Mouse (Mus musculus): ENCODE data around the gene BC055324. TPM values are rescaled to one million over a fixed set of nuclear protein-coding genes. Genes with fewer than 3 reads are reported as not detected.
A peak's percentile ranks its signal among the peaks of the same experiment; 100 is the strongest.

BC055324 gene
- total and polyA plus RNA-seq, 3 experiments = 19.2 to 21.4 TPM; not detected in 1

DNA sequence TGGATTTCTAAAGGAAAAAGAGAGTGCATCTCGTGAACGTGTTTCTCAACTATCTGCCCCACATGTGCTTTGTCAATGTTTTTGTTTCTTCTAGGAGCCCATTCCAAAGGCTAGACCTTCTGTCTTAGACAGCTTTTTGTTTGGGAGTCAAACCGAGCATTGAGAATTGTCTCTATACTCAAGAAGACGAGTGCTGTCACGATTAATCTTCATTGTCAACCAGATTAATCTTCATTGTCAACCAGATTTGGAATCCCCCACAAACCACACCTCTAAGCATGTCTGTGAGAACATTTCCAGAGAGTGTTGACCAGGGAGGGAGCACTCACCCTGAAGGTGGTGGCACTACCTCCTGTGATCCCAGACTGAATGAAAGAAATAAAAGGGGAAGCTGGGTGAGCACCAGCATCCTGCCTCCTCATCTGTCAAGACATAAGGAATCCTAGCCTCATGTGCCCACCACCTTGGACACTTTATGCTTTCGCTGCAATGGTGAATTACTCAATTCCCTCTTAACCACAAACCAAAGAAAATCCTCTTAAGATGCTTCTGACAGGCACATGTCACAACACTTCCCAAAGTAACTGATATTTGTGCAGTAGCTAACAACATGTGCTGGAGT lies 7.3 kb upstream of the BC055324 start:
- Histone ChIP-seq H3K9ac (ENCODE audit: control insufficient read depth, low read depth, low read length, poor library complexity, severe bottlenecking) (no peak overlapping the region), H3K4me1 (ENCODE audit: control insufficient read depth in 1 of 2, insufficient read depth in 2 of 2, low read length in 2 of 2) (no peaks in the 10 kb centered on the region; a peak in 2 of 4 replicates), H3K4me3 (ENCODE audit: control insufficient read depth in 1 of 2, insufficient read depth in 1 of 2, low read depth in 2 of 2, low read length in 2 of 2) (no peak overlapping the region), H3K27me3 (ENCODE audit: control insufficient read depth in 1 of 2, insufficient read depth in 2 of 2, low read length in 2 of 2) (no peaks in the 10 kb centered on the region), H3K36me3 (ENCODE audit: control insufficient read depth in 1 of 2, insufficient read depth in 2 of 2, low read length in 2 of 2) (peaks cover 0 to 4% of the 10 kb centered on the region in 2 experiments; a peak in 1 of 4 replicates), H3K27ac (ENCODE audit: control insufficient read depth, low read depth, low read length) (no peak overlapping the region), H3K79me2 (ENCODE audit: control insufficient read depth, insufficient read depth, low read length, poor library complexity) (no peaks in the 10 kb centered on the region), H3K9me3 (replicated peaks; ENCODE audit: insufficient read depth, low read length) (no peaks in the 10 kb centered on the region)
- TF ChIP-seq RCOR1 (IDR thresholded peaks at IDR 0.05; ENCODE audit: low read depth, low read length) = no peak
- TF ChIP-seq CHD1 (IDR thresholded peaks at IDR 0.05; ENCODE audit: low read depth, low read length) = no peak
- no peak for TF ChIP-seq RAD21 (IDR thresholded peaks at IDR 0.05; ENCODE audit: low read depth, low read length)
- DNase-seq (ENCODE audit: low read depth, low spot score) = no peak

DNA sequence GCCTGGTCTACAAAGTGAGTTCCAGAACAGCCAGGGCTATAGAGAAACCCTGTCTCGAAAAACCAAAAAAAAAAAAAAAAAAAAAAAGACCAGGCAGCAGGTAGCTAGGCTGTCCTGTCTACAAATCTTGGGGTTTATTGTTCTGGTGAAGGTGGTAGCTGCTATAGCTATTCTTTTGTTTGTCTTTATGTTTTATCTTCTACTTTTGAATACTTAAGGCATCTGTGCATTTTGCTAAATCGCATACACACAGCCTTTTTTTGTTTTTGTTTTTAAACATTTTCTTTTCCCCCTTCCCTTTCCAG lies 965 bp upstream of the BC055324 start:
- peak; percentile 76 for TF ChIP-seq ZNF384 (IDR thresholded peaks at IDR 0.05; ENCODE audit: low read depth, low read length)
- 0 out of 2 replicates have a peak, but pooled peaks have one; percentile 24 for TF ChIP-seq MAFK (IDR thresholded peaks at IDR 0.05; ENCODE audit: borderline replicate concordance, low read depth, low read length)
- TF ChIP-seq MYC (IDR thresholded peaks at IDR 0.05; ENCODE audit: low read depth, low read length) = no peak
- no peak for TF ChIP-seq BHLHE40 (IDR thresholded peaks at IDR 0.05; ENCODE audit: borderline replicate concordance, low read depth, low read length)
- Histone ChIP-seq H3K36me3 (ENCODE audit: control insufficient read depth in 1 of 2, insufficient read depth in 2 of 2, low read length in 2 of 2) (peaks cover 0 to 19% of the 10 kb centered on the region in 2 experiments; a peak in 2 of 4 replicates), H3K4me1 (ENCODE audit: control insufficient read depth in 1 of 2, insufficient read depth in 2 of 2, low read length in 2 of 2) (peaks cover 5 to 12% of the 10 kb centered on the region in 2 experiments; a peak in 3 of 4 replicates), H3K27me3 (ENCODE audit: control insufficient read depth in 1 of 2, insufficient read depth in 2 of 2, low read length in 2 of 2) (no peaks in the 10 kb centered on the region), H3K79me2 (ENCODE audit: control insufficient read depth, insufficient read depth, low read length, poor library complexity) (peaks cover 14% of the 10 kb centered on the region), H3K9me3 (replicated peaks; ENCODE audit: insufficient read depth, low read length) (no peaks in the 10 kb centered on the region), H3K27ac (ENCODE audit: control insufficient read depth, low read depth, low read length) (no peak overlapping the region), H3K4me3 (ENCODE audit: control insufficient read depth in 1 of 2, insufficient read depth in 1 of 2, low read depth in 2 of 2, low read length in 2 of 2) (peak overlapping the region in 1 of 2 experiments; percentile 90; a peak in 3 of 4 replicates), H3K9ac (ENCODE audit: control insufficient read depth, low read depth, low read length, poor library complexity, severe bottlenecking) (peak overlapping the region; percentile 86)
- DNase-seq (ENCODE audit: low read depth, low spot score) = no peak

DNA sequence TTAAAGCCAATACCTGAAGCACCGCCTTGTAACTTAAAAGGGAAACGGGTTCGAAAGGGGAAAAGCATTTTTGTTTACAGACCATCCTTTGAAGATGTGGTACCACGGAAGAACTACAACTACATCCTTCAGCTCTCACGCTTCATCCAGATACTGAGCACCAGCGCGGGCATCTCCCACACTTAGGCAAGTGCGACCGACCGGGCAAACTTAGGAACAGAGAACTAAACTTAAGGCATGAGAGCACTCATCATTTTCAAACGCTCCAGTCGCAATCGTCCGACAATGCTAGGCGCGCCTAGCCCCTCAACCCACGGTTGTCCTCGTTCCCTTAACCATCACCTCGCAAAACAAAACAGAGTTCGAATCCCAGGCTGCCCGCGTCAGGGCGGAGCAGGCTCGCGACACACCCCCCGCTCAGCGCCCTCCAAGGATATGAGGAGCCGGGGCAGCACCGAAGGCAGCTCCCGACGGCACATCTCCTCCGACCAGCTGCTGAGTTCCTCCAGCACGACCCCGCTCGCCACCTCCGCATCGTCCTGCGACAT lies 349 bp downstream of the BC055324 start:
- H3K9ac ChIP-seq (ENCODE audit: control insufficient read depth, low read depth, low read length, poor library complexity, severe bottlenecking) = peak overlapping the region; percentile 74
- H3K79me2 ChIP-seq (ENCODE audit: control insufficient read depth, insufficient read depth, low read length, poor library complexity) = peaks cover 14% of the 10 kb centered on the region
- peak overlapping the region; percentile 84 to 90 for H3K4me3 ChIP-seq (ENCODE audit: control insufficient read depth in 1 of 2, insufficient read depth in 1 of 2, low read depth in 2 of 2, low read length in 2 of 2)
- no peak for TF ChIP-seq GABPA (IDR thresholded peaks at IDR 0.05; ENCODE audit: low read depth, low read length)
- TF ChIP-seq MEF2A (IDR thresholded peaks at IDR 0.05; ENCODE audit: extremely low read depth, insufficient replicate concordance, low read depth, low read length, poor library complexity, severe bottlenecking) = no peak
- TF ChIP-seq NELFE (IDR thresholded peaks at IDR 0.05; ENCODE audit: low read depth, low read length) = no peak
- no peak for TF ChIP-seq MYB (IDR thresholded peaks at IDR 0.05; ENCODE audit: low read depth, low read length)
- no peak for TF ChIP-seq CTCF (IDR thresholded peaks at IDR 0.05 in 2 of 3, conservative IDR thresholded peaks at IDR 0.05 in 1 of 3; ENCODE audit: control insufficient read depth in 1 of 3, insufficient read depth in 1 of 3, low read depth in 2 of 3, low read length in 3 of 3, poor library complexity in 1 of 3, severe bottlenecking in 1 of 3)
- no peak for TF ChIP-seq JUND (IDR thresholded peaks at IDR 0.05; ENCODE audit: low read depth, low read length)
- no peak; a peak in 1 of 4 replicates for TF ChIP-seq POLR2A (IDR thresholded peaks at IDR 0.05; ENCODE audit: control insufficient read depth in 1 of 2, insufficient read depth in 1 of 2, low read depth in 1 of 2, low read length in 2 of 2, poor library complexity in 1 of 2)
- no peak for TF ChIP-seq RAD21 (IDR thresholded peaks at IDR 0.05; ENCODE audit: low read depth, low read length)
- TF ChIP-seq ZMIZ1 (IDR thresholded peaks at IDR 0.05; ENCODE audit: low read depth, low read length) = peak; percentile 2; the same call in 1 of the 2 replicates
- no peaks in the 10 kb centered on the region for H3K9me3 ChIP-seq (replicated peaks; ENCODE audit: insufficient read depth, low read length)
- H3K4me1 ChIP-seq (ENCODE audit: control insufficient read depth in 1 of 2, insufficient read depth in 2 of 2, low read length in 2 of 2) = peaks cover 5 to 12% of the 10 kb centered on the region in 2 experiments; a peak in 3 of 4 replicates
- DNase-seq (ENCODE audit: low read depth, low spot score) = no peak
- H3K36me3 ChIP-seq (ENCODE audit: control insufficient read depth in 1 of 2, insufficient read depth in 2 of 2, low read length in 2 of 2) = peaks cover 2 to 20% of the 10 kb centered on the region in 2 experiments; a peak in 3 of 4 replicates
- no peaks in the 10 kb centered on the region for H3K27me3 ChIP-seq (ENCODE audit: control insufficient read depth in 1 of 2, insufficient read depth in 2 of 2, low read length in 2 of 2)
- peak overlapping the region; percentile 36; the same call in 1 of the 2 replicates for H3K27ac ChIP-seq (ENCODE audit: control insufficient read depth, low read depth, low read length)

Measured in MEL (cell line).